Mouse (Mus musculus): ENCODE measurements around the gene Gin1. TPM values are rescaled to one million over a fixed set of nuclear protein-coding genes. Genes with fewer than 3 reads are reported as not detected.

Gene Gin1
- polyA plus RNA-seq, 1 experiment from 2014 or later = 18.0 TPM

GRCm38 (mm10) chr1:97833466-97834353, 63.7 kb downstream of the Gin1 start:
- ATAC-seq (ENCODE audit: insufficient number of reproducible peaks, insufficient read depth, low FRiP score, low TSS enrichment) = no peak
- H3K4me3 ChIP-seq = no peak overlapping the region
- WGBS = 72% methylated on average over 5 of the region's 5 CpGs
- no peaks in the 10 kb centered on the region for H3K9me3 ChIP-seq
- no peak overlapping the region for H3K9ac ChIP-seq
- H3K4me1 ChIP-seq = no peaks in the 10 kb centered on the region
- no peak overlapping the region for H3K4me2 ChIP-seq (replicated peaks)
- H3K27ac ChIP-seq = no peak overlapping the region
- H3K36me3 ChIP-seq = no peaks in the 10 kb centered on the region
- no peaks in the 10 kb centered on the region for H3K27me3 ChIP-seq

- Histone ChIP-seq H3K4me1 (no peaks in the 10 kb centered on the region), H3K4me2 (replicated peaks) (no peak overlapping the region), H3K9ac (no peak overlapping the region), H3K4me3 (no peak overlapping the region), H3K27me3 (no peaks in the 10 kb centered on the region), H3K36me3 (no peaks in the 10 kb centered on the region), H3K9me3 (no peaks in the 10 kb centered on the region), H3K27ac (no peak overlapping the region)
- ATAC-seq (ENCODE audit: insufficient number of reproducible peaks, insufficient read depth, low FRiP score, low TSS enrichment) = no peak
- 88% methylated on average over 5 of the region's 5 CpGs for WGBS
Measured at GRCm38 (mm10) chr1:97834354-97834822, 64.4 kb downstream of the Gin1 start.

Other genes starting within 250 kb of the Gin1 start
- gene D1Ertd622e, start 108.1 kb upstream of the Gin1 start, polyA plus RNA-seq (2016; fragmentation: Nextera tagmentation; extraction: Ambion mirVana) = 17.0 and 17.3 TPM in 2 replicates
- 44.8 and 46.4 TPM in 2 replicates for gene Ppip5k2, start 239 bp downstream of the Gin1 start, polyA plus RNA-seq (2016; fragmentation: Nextera tagmentation; extraction: Ambion mirVana)

All from embryonic facial prominence, embryonic 12.5 days (tissue).